Mouse (Mus musculus): ENCODE measurements around the gene Wdr24. TPM values are rescaled to one million over a fixed set of nuclear protein-coding genes. Genes with fewer than 3 reads are reported as not detected.
A peak's percentile ranks its signal among the peaks of the same experiment; 100 is the strongest.

Wdr24 gene
- polyA plus RNA-seq, 1 experiment: 18.0 TPM

DNA sequence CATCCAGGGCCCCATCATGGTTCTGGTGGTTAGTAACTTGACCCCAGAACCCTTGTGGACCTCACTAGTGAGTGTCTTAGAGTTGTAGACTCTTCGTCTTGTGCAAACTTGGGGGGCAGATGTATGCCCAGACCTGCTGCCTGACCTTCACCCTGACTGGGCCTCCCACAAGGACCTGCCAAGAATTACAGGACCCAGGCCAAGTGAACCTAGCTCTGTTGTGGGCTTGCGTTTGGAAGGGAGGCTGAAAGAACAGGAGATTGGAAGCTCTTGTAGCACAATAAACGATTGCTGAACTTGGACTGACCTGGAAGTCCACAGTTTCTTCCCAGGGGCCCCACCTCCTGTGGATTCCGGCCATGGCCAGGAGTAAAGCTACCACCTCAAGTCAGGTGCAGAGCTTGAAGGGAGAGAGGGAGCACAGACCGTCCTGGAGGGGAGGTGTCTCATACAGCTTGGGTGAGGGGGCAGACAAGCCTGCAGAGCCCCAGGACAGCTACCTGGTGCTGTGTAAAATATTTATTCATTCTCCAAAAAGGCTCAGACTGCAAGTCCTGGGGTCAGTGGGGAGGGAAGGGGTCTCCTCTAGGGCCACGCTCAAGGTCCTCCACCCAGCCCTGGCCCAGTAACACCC, 10.7 kb downstream of the Wdr24 start:
- no peak for TF ChIP-seq POLR2AphosphoS2 (IDR thresholded peaks at IDR 0.05; ENCODE audit: insufficient read length, low read depth)
- no peak for TF ChIP-seq MYOG (IDR thresholded peaks at IDR 0.05; ENCODE audit: control insufficient read depth in 1 of 3, insufficient read depth in 1 of 3, insufficient read length in 2 of 3, low read depth in 2 of 3)
- TF ChIP-seq TCF3 (IDR thresholded peaks at IDR 0.05; ENCODE audit: insufficient read length, low read depth): no peak
- no peak for TF ChIP-seq CEBPB (IDR thresholded peaks at IDR 0.05; ENCODE audit: insufficient read depth, poor library complexity, severe bottlenecking)
- no peak for TF ChIP-seq E2F4 (IDR thresholded peaks at IDR 0.05; ENCODE audit: insufficient read depth)
- no peak for TF ChIP-seq REST (IDR thresholded peaks at IDR 0.05; ENCODE audit: insufficient read depth, insufficient read length)
- no peak for TF ChIP-seq MYOD1 (IDR thresholded peaks at IDR 0.05; ENCODE audit: control insufficient read depth in 1 of 3, insufficient read length in 2 of 3, low read depth in 2 of 3)
- TF ChIP-seq POLR2A (IDR thresholded peaks at IDR 0.05; ENCODE audit: insufficient read length, low read depth): no peak
- no peak for TF ChIP-seq TCF12 (IDR thresholded peaks at IDR 0.05; ENCODE audit: insufficient read depth, poor library complexity, severe bottlenecking)
- no peak for TF ChIP-seq MAX (IDR thresholded peaks at IDR 0.05; ENCODE audit: low read depth)
- no peak for TF ChIP-seq USF1 (IDR thresholded peaks at IDR 0.05; ENCODE audit: low read depth)
- no peak for TF ChIP-seq SRF (IDR thresholded peaks at IDR 0.05; ENCODE audit: control insufficient read depth, insufficient read length, low read depth)
- H3K4me2 ChIP-seq (ENCODE audit: low read depth): peak overlapping the region; percentile 94
- H3K36me3 ChIP-seq (ENCODE audit: control insufficient read depth, insufficient read depth): peaks cover 9% of the 10 kb centered on the region
- peak overlapping the region; percentile 46 for H3ac ChIP-seq (ENCODE audit: control insufficient read depth, insufficient read length)
- H3K79me2 ChIP-seq (ENCODE audit: control insufficient read depth, insufficient read depth): peaks cover 36% of the 10 kb centered on the region
- no peaks in the 10 kb centered on the region for H3K27me3 ChIP-seq (ENCODE audit: control insufficient read depth, insufficient read depth, insufficient read length)
- peak overlapping the region; percentile 52 for H3K4me3 ChIP-seq

DNA sequence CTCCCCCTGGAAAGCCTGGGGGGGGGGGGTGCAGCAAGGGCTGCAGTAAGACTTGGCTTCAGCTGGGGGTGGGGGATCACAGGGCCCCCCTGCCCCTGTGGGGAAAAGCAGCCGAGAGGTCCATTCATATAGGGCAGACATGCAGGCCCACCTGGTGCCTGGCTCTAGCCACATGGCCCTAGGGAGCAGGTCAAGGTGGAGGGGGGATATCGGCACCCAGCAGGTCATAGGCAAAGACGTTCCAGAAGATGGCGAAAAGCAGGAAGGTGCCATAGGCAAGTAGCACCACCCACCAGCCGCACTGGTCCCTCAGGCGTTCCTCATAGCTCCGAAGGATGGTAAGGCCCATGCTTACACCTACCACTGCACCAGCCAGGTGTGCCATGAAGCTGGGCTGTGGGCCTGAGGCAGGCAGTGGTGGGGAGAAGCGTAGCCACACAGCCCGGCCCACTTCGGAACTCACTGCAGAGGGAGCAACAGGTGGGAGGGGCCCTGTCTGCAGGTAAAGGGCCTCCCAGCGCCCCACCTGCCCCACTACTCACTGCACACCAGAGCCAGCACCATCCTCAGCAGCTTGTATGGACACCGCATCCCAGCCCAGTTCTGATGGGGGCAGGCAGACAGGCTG, 11.3 kb downstream of the Wdr24 start:
- TF ChIP-seq TCF12 (IDR thresholded peaks at IDR 0.05; ENCODE audit: insufficient read depth, poor library complexity, severe bottlenecking) (no peak), TCF3 (IDR thresholded peaks at IDR 0.05; ENCODE audit: insufficient read length, low read depth) (no peak), SRF (IDR thresholded peaks at IDR 0.05; ENCODE audit: control insufficient read depth, insufficient read length, low read depth) (no peak), E2F4 (IDR thresholded peaks at IDR 0.05; ENCODE audit: insufficient read depth) (no peak), POLR2A (IDR thresholded peaks at IDR 0.05; ENCODE audit: insufficient read length, low read depth) (no peak), REST (IDR thresholded peaks at IDR 0.05; ENCODE audit: insufficient read depth, insufficient read length) (no peak), USF1 (IDR thresholded peaks at IDR 0.05; ENCODE audit: low read depth) (no peak), MYOG (IDR thresholded peaks at IDR 0.05; ENCODE audit: control insufficient read depth in 1 of 3, insufficient read depth in 1 of 3, insufficient read length in 2 of 3, low read depth in 2 of 3) (no peak), CEBPB (IDR thresholded peaks at IDR 0.05; ENCODE audit: insufficient read depth, poor library complexity, severe bottlenecking) (no peak), MYOD1 (IDR thresholded peaks at IDR 0.05; ENCODE audit: control insufficient read depth in 1 of 3, insufficient read length in 2 of 3, low read depth in 2 of 3) (no peak), POLR2AphosphoS2 (IDR thresholded peaks at IDR 0.05; ENCODE audit: insufficient read length, low read depth) (no peak), MAX (IDR thresholded peaks at IDR 0.05; ENCODE audit: low read depth) (no peak)
- Histone ChIP-seq H3K27me3 (ENCODE audit: control insufficient read depth, insufficient read depth, insufficient read length) (no peaks in the 10 kb centered on the region), H3ac (ENCODE audit: control insufficient read depth, insufficient read length) (no peak overlapping the region), H3K4me2 (ENCODE audit: low read depth) (peak overlapping the region; percentile 94), H3K36me3 (ENCODE audit: control insufficient read depth, insufficient read depth) (peaks cover 10% of the 10 kb centered on the region), H3K4me3 (peak overlapping the region; percentile 52), H3K79me2 (ENCODE audit: control insufficient read depth, insufficient read depth) (peaks cover 31% of the 10 kb centered on the region)

DNA sequence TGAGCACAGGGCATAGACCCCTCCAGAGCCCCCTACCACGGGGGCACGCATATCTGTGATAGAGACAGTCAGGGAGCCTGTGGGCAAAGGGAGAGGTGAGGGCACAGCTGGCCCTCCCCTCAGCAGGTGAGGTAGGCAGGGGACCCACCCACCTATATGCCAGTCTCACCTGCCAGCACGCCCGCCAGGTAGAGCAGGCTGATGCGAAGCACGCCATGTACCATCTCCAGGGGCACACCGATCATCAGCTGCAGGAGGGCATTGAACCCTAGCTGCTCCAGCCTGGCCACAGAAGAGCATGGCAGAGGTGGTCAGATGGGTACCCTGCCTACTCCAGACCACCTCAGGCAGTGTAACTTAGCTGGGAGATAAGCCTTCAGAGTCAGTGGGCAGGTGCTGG, 11.9 kb downstream of the Wdr24 start:
- Histone ChIP-seq H3K4me3 (no peak overlapping the region), H3K4me2 (ENCODE audit: low read depth) (no peak overlapping the region), H3ac (ENCODE audit: control insufficient read depth, insufficient read length) (no peak overlapping the region), H3K27me3 (ENCODE audit: control insufficient read depth, insufficient read depth, insufficient read length) (no peaks in the 10 kb centered on the region), H3K36me3 (ENCODE audit: control insufficient read depth, insufficient read depth) (peaks cover 13% of the 10 kb centered on the region), H3K79me2 (ENCODE audit: control insufficient read depth, insufficient read depth) (peaks cover 31% of the 10 kb centered on the region)
- TF ChIP-seq USF1 (IDR thresholded peaks at IDR 0.05; ENCODE audit: low read depth) (no peak), MYOG (IDR thresholded peaks at IDR 0.05; ENCODE audit: control insufficient read depth in 1 of 3, insufficient read depth in 1 of 3, insufficient read length in 2 of 3, low read depth in 2 of 3) (no peak), E2F4 (IDR thresholded peaks at IDR 0.05; ENCODE audit: insufficient read depth) (no peak), MYOD1 (IDR thresholded peaks at IDR 0.05; ENCODE audit: control insufficient read depth in 1 of 3, insufficient read length in 2 of 3, low read depth in 2 of 3) (no peak), POLR2A (IDR thresholded peaks at IDR 0.05; ENCODE audit: insufficient read length, low read depth) (no peak), REST (IDR thresholded peaks at IDR 0.05; ENCODE audit: insufficient read depth, insufficient read length) (no peak), SRF (IDR thresholded peaks at IDR 0.05; ENCODE audit: control insufficient read depth, insufficient read length, low read depth) (no peak), CEBPB (IDR thresholded peaks at IDR 0.05; ENCODE audit: insufficient read depth, poor library complexity, severe bottlenecking) (no peak), POLR2AphosphoS2 (IDR thresholded peaks at IDR 0.05; ENCODE audit: insufficient read length, low read depth) (no peak), TCF3 (IDR thresholded peaks at IDR 0.05; ENCODE audit: insufficient read length, low read depth) (no peak), TCF12 (IDR thresholded peaks at IDR 0.05; ENCODE audit: insufficient read depth, poor library complexity, severe bottlenecking) (no peak), MAX (IDR thresholded peaks at IDR 0.05; ENCODE audit: low read depth) (no peak)

DNA sequence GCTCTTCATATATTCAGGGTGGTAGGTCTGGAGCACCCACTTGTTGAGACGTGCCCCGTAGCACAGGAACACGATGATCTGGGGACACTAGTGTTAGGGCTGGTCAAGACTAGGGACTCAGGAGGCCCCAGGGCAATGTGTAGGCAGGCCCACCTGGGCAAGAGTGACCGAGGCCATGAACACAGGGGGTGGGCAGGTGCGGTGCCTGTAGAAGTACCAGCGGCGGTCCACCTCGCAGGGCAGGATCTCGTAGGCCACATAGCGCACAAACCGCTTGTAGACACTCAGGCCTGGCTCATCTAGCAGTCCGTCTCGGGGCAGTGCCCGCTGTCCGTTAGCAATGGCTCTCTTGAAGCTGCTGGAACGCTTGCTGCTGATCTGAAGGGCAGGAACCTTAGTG, 12.4 kb downstream of the Wdr24 start:
- Histone ChIP-seq H3K36me3 (ENCODE audit: control insufficient read depth, insufficient read depth) (peaks cover 13% of the 10 kb centered on the region), H3K4me3 (no peak overlapping the region), H3K4me2 (ENCODE audit: low read depth) (no peak overlapping the region), H3K27me3 (ENCODE audit: control insufficient read depth, insufficient read depth, insufficient read length) (no peaks in the 10 kb centered on the region), H3ac (ENCODE audit: control insufficient read depth, insufficient read length) (no peak overlapping the region), H3K79me2 (ENCODE audit: control insufficient read depth, insufficient read depth) (peaks cover 30% of the 10 kb centered on the region)
- TF ChIP-seq POLR2AphosphoS2 (IDR thresholded peaks at IDR 0.05; ENCODE audit: insufficient read length, low read depth): peak; percentile 37
- no peak for TF ChIP-seq SRF (IDR thresholded peaks at IDR 0.05; ENCODE audit: control insufficient read depth, insufficient read length, low read depth)
